Mouse (Mus musculus) testis, adult 2 months (tissue): ENCODE measurements around the gene Iqcg. TPM values are rescaled to one million over a fixed set of nuclear protein-coding genes. Genes with fewer than 3 reads are reported as not detected.

Experiments
- H3K27ac ChIP-seq: fragments of 200-500 bp; 2 replicates; pipeline ENCODE4 v1.5.1; 2012; ENCODE audit warnings: low read depth, low read length; ENCODE audit not compliant: control insufficient read depth, insufficient read depth
- H3K27me3 ChIP-seq: fragments of 200-500 bp; 2 replicates; pipeline ENCODE4 v1.6.1; 2012; ENCODE audit warnings: mild to moderate bottlenecking, low read length, moderate library complexity; ENCODE audit not compliant: control insufficient read depth, insufficient read depth
- H3K36me3 ChIP-seq: fragments of 200-500 bp; 2 replicates; pipeline ENCODE4 v1.6.1; 2012; ENCODE audit warnings: mild to moderate bottlenecking, low read length; ENCODE audit not compliant: control insufficient read depth, insufficient read depth
- H3K4me1 ChIP-seq: fragments of 200-500 bp; 2 replicates; pipeline ENCODE4 v1.6.1; 2012; ENCODE audit warnings: low read length; ENCODE audit not compliant: control insufficient read depth, insufficient read depth
- H3K4me3 ChIP-seq: fragments of 200-500 bp; 2 replicates; pipeline ENCODE4 v1.5.1; 2012; ENCODE audit warnings: low read depth, mild to moderate bottlenecking, low read length, moderate library complexity, mixed read lengths; ENCODE audit not compliant: control insufficient read depth
- CTCF ChIP-seq: fragments of 200-500 bp; IDR thresholded peaks from 2 replicates; pipeline ENCODE4 v1.5.1; 2012; ENCODE audit warnings: low read depth, mild to moderate bottlenecking, inconsistent platforms, low read length, moderate library complexity; ENCODE audit not compliant: control insufficient read depth, insufficient read depth, insufficient replicate concordance
- POLR2A ChIP-seq: fragments of 200-500 bp; IDR thresholded peaks from 2 replicates; pipeline ENCODE4 v1.6.1; 2012; ENCODE audit warnings: low read depth, mild to moderate bottlenecking, inconsistent platforms, low read length, moderate library complexity; ENCODE audit not compliant: control insufficient read depth
- polyA plus RNA-seq: library from polyadenylated mRNA; depleted of rRNA; stranded (reverse); fragments of >200 nt; gene quantifications from 2 replicates; pipeline ENCODE4 v1.2.3, GENCODE M21; 2012; rRNA removed

The Iqcg gene
- polyA plus RNA-seq, 1 experiment: 21.8 TPM

- Histone ChIP-seq H3K36me3 (peaks cover 1% of the 10 kb centered on the region), H3K4me3 (no peak overlapping the region), H3K27me3 (no peaks in the 10 kb centered on the region), H3K27ac (no peak overlapping the region), H3K4me1 (no peaks in the 10 kb centered on the region)
- TF ChIP-seq CTCF (no peak), POLR2A (no peak)
Measured at GRCm38 (mm10) chr16:32984631-32985030, 71.4 kb downstream of the Iqcg start.

GRCm38 (mm10) chr16:32981405-32981804 is 74.6 kb downstream of the Iqcg start:
- no peak overlapping the region for H3K27ac ChIP-seq
- TF ChIP-seq POLR2A (no peak), CTCF (no peak)
- H3K36me3 ChIP-seq: no peaks in the 10 kb centered on the region; the same call in 1 of the 2 replicates
- H3K4me3 ChIP-seq: no peak overlapping the region
- no peaks in the 10 kb centered on the region for H3K4me1 ChIP-seq
- no peaks in the 10 kb centered on the region for H3K27me3 ChIP-seq

GRCm38 (mm10) chr16:32980227-32980626 is 75.8 kb downstream of the Iqcg start:
- H3K36me3 ChIP-seq: no peaks in the 10 kb centered on the region; the same call in 1 of the 2 replicates

GRCm38 (mm10) chr16:32973047-32973446 is 83.0 kb downstream of the Iqcg start:
- TF ChIP-seq CTCF: no peak
- TF ChIP-seq POLR2A: no peak
- Histone ChIP-seq H3K27ac (no peak overlapping the region), H3K36me3 (0 out of 2 replicates have a peak, but pooled peaks cover 1% of the 10 kb centered on the region)

More at GRCm38 (mm10) chr16:32980227-32980626, 75.8 kb downstream of the Iqcg start:
- TF ChIP-seq CTCF: no peak
- TF ChIP-seq POLR2A: no peak
- H3K4me1 ChIP-seq: no peaks in the 10 kb centered on the region
- no peaks in the 10 kb centered on the region for H3K27me3 ChIP-seq
- H3K4me3 ChIP-seq: no peak overlapping the region
- H3K27ac ChIP-seq: no peak overlapping the region

GRCm38 (mm10) chr16:32972535-32972934 is 83.5 kb downstream of the Iqcg start:
- H3K4me1 ChIP-seq: no peaks in the 10 kb centered on the region
- H3K4me3 ChIP-seq: no peak overlapping the region
- TF ChIP-seq CTCF: no peak
- TF ChIP-seq POLR2A: no peak
- no peaks in the 10 kb centered on the region for H3K27me3 ChIP-seq
- H3K27ac ChIP-seq: no peak overlapping the region
- H3K36me3 ChIP-seq: 0 out of 2 replicates have a peak, but pooled peaks cover 1% of the 10 kb centered on the region

More at GRCm38 (mm10) chr16:32973047-32973446, 83.0 kb downstream of the Iqcg start:
- Histone ChIP-seq H3K4me3 (no peak overlapping the region), H3K27me3 (no peaks in the 10 kb centered on the region), H3K4me1 (no peaks in the 10 kb centered on the region)

Other genes with a start within 250 kb of the Iqcg start
- 1.9 TPM in 1 of 2 replicates, not detected in the other for gene Smbd1, start 245.7 kb downstream of the Iqcg start, polyA plus RNA-seq
- 35.8 and 45.3 TPM in 2 replicates for gene Fyttd1, start 178.7 kb downstream of the Iqcg start, polyA plus RNA-seq
- 77.3 and 84.7 TPM in 2 replicates for gene Rubcn, start 178.5 kb downstream of the Iqcg start, polyA plus RNA-seq
- 14.2 and 15.4 TPM in 2 replicates for gene Lrch3, start 142.1 kb downstream of the Iqcg start, polyA plus RNA-seq
- 267 and 293 TPM in 2 replicates for gene Rpl35a, start 235 bp upstream of the Iqcg start, polyA plus RNA-seq
- 7.3 and 10.8 TPM in 2 replicates for gene Lmln, start 6.3 kb upstream of the Iqcg start, polyA plus RNA-seq
- 9.7 and 10.8 TPM in 2 replicates for gene Osbpl11, start 128.9 kb upstream of the Iqcg start, polyA plus RNA-seq
- gene Snx4, start 195.2 kb upstream of the Iqcg start, polyA plus RNA-seq: 7.6 and 10.6 TPM in 2 replicates